Mouse (Mus musculus): Measurements from ENCODE around the gene Man1c1. TPM values are rescaled to one million over a fixed set of nuclear protein-coding genes. Genes with fewer than 3 reads are reported as not detected.

The Man1c1 gene
- polyA plus RNA-seq, 1 experiment from 2014 or later, result 5.3 TPM

GRCm38 (mm10) chr4:134604472-134604871 lies 99.6 kb downstream of the Man1c1 start:
- Histone ChIP-seq H3K4me3 (ENCODE audit: low read depth, low read length) (no peak overlapping the region), H3K4me2 (replicated peaks; ENCODE audit: low read depth, low read length) (no peak overlapping the region), H3K36me3 (ENCODE audit: control insufficient read depth, insufficient read depth, low read length) (no peaks in the 10 kb centered on the region), H3K27ac (ENCODE audit: low read depth, low read length) (no peak overlapping the region), H3K4me1 (replicated peaks; ENCODE audit: control insufficient read depth, insufficient read depth, low read length) (no peaks in the 10 kb centered on the region), H3K27me3 (ENCODE audit: control insufficient read depth, insufficient read depth, low read length) (no peaks in the 10 kb centered on the region), H3K9me3 (ENCODE audit: control insufficient read depth, low read length) (no peaks in the 10 kb centered on the region), H3K9ac (ENCODE audit: low read depth, low read length) (no peak overlapping the region)
- ATAC-seq (ENCODE audit: low FRiP score), result no peak
- 54% methylated on average over 4 of the region's 4 CpGs for WGBS
- no peak for DNase-seq (ENCODE audit: low spot score)

DNA sequence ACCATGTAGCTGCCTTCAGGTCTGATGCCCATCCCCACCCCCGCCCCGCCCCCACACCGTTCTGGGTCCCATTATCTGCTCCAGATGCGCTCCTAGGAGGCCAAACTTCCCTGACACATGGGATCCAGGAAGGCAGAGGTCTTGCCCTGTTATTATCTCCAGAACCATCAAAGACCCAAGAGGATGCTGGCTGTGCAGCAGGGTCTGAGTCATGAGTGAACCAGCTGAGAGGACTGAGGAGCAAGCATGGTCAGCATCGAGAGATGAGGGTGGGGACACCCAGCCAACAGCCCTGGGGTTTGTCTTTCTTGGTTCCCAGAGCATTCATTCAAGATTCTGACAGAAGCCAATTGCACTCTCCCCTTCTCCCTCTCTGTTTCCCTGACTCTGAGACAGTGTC lies 100.5 kb downstream of the Man1c1 start:
- H3K9ac ChIP-seq (ENCODE audit: low read depth, low read length), result no peak overlapping the region
- H3K9me3 ChIP-seq (ENCODE audit: control insufficient read depth, low read length), result no peaks in the 10 kb centered on the region
- no peak overlapping the region for H3K4me3 ChIP-seq (ENCODE audit: low read depth, low read length)
- ATAC-seq (ENCODE audit: low FRiP score), result no peak
- H3K4me2 ChIP-seq (replicated peaks; ENCODE audit: low read depth, low read length), result no peak overlapping the region
- H3K4me1 ChIP-seq (replicated peaks; ENCODE audit: control insufficient read depth, insufficient read depth, low read length), result no peaks in the 10 kb centered on the region
- 61% methylated on average over 5 of the region's 5 CpGs for WGBS
- no peak overlapping the region for H3K27ac ChIP-seq (ENCODE audit: low read depth, low read length)
- no peak for DNase-seq (ENCODE audit: low spot score)
- no peaks in the 10 kb centered on the region for H3K36me3 ChIP-seq (ENCODE audit: control insufficient read depth, insufficient read depth, low read length)
- no peaks in the 10 kb centered on the region for H3K27me3 ChIP-seq (ENCODE audit: control insufficient read depth, insufficient read depth, low read length)

DNA sequence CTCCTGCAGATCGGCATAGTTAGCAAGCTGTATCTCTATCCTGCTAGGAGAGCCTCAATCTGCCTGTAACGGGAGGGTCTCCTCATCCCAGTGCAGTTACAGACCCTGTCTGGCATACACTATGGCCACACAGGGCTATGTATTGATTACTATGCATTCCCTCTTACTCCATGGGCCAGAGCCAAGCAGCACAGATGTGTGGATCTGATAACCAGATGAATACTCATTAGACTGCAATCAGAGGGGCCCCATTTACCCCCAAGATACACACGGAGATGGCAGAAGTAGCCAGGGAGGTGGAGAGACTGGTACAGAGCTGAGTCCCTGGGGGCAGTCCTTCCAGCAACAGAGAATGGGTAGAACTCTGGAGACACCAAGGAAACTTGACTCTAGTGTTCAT lies 101.5 kb downstream of the Man1c1 start:
- H3K27ac ChIP-seq (ENCODE audit: low read depth, low read length), result no peak overlapping the region
- H3K4me1 ChIP-seq (replicated peaks; ENCODE audit: control insufficient read depth, insufficient read depth, low read length), result no peaks in the 10 kb centered on the region

DNA sequence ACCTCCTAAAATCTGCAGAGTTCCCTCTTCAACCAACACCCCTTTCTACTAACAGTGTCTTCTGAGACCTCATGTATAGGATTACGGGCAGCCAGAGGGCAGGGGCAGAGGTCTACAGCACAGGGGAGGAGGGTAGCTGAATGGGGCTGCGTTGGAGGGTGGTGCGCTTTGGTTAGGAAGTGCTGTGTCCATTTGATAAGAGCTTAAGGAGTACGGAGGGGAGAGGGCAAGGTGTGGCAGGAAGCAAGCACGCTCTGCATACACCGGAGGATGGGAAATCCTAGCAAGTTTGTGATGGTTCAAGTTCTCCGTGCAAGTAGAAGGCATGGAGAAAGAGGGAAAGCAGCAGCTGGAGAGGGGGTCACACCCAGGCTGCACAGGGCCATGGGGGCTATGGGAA lies 102.1 kb downstream of the Man1c1 start:
- ATAC-seq (ENCODE audit: low FRiP score) (no peak), DNase-seq (ENCODE audit: low spot score) (no peak)
- no peaks in the 10 kb centered on the region for H3K36me3 ChIP-seq (ENCODE audit: control insufficient read depth, insufficient read depth, low read length)
- H3K4me1 ChIP-seq (replicated peaks; ENCODE audit: control insufficient read depth, insufficient read depth, low read length), result no peaks in the 10 kb centered on the region
- H3K9me3 ChIP-seq (ENCODE audit: control insufficient read depth, low read length), result no peaks in the 10 kb centered on the region
- no peak overlapping the region for H3K4me3 ChIP-seq (ENCODE audit: low read depth, low read length)
- no peak overlapping the region for H3K27ac ChIP-seq (ENCODE audit: low read depth, low read length)
- WGBS, result 72% methylated on average over 7 of the region's 7 CpGs
- H3K4me2 ChIP-seq (replicated peaks; ENCODE audit: low read depth, low read length), result no peak overlapping the region
- H3K27me3 ChIP-seq (ENCODE audit: control insufficient read depth, insufficient read depth, low read length), result no peaks in the 10 kb centered on the region
- no peak overlapping the region for H3K9ac ChIP-seq (ENCODE audit: low read depth, low read length)

More for the DNA sequence above, 101.5 kb downstream of the Man1c1 start:
- Histone ChIP-seq H3K9me3 (ENCODE audit: control insufficient read depth, low read length) (no peaks in the 10 kb centered on the region), H3K36me3 (ENCODE audit: control insufficient read depth, insufficient read depth, low read length) (no peaks in the 10 kb centered on the region), H3K4me2 (replicated peaks; ENCODE audit: low read depth, low read length) (no peak overlapping the region), H3K9ac (ENCODE audit: low read depth, low read length) (no peak overlapping the region), H3K27me3 (ENCODE audit: control insufficient read depth, insufficient read depth, low read length) (no peaks in the 10 kb centered on the region), H3K4me3 (ENCODE audit: low read depth, low read length) (no peak overlapping the region)
- WGBS, result 70% methylated on average over 3 of the region's 3 CpGs
- DNase-seq (ENCODE audit: low spot score) (no peak), ATAC-seq (ENCODE audit: low FRiP score) (no peak)

- 59% methylated on average over 8 of the region's 8 CpGs for WGBS
- DNase-seq (ENCODE audit: low spot score) (no peak), ATAC-seq (ENCODE audit: low FRiP score) (no peak)
- Histone ChIP-seq H3K36me3 (ENCODE audit: control insufficient read depth, insufficient read depth, low read length) (no peaks in the 10 kb centered on the region), H3K9ac (ENCODE audit: low read depth, low read length) (no peak overlapping the region), H3K27me3 (ENCODE audit: control insufficient read depth, insufficient read depth, low read length) (no peaks in the 10 kb centered on the region), H3K27ac (ENCODE audit: low read depth, low read length) (no peak overlapping the region), H3K4me2 (replicated peaks; ENCODE audit: low read depth, low read length) (no peak overlapping the region), H3K9me3 (ENCODE audit: control insufficient read depth, low read length) (no peaks in the 10 kb centered on the region), H3K4me1 (replicated peaks; ENCODE audit: control insufficient read depth, insufficient read depth, low read length) (no peaks in the 10 kb centered on the region), H3K4me3 (ENCODE audit: low read depth, low read length) (no peak overlapping the region)
Measured at GRCm38 (mm10) chr4:134601404-134601803, 102.7 kb downstream of the Man1c1 start.

DNA sequence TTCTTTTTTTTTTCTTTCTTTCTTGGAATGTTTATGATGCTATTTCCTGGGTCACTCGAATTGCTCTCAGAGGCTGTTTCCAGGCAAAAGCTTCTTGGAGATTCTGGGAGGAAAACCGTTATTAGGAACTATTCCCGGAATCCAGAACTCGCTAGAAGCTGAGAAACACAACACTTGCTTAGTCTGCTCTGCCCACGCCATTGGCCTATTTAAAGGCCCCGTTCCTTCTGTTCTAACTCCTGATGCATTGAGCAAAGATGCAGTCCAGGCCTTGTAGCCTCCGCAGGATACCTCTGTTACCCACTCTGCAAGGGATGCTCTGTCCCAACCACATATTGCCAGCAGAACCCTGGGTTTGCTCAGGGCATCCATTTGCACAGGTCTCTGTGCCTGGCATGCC lies 103.3 kb downstream of the Man1c1 start:
- Histone ChIP-seq H3K9ac (ENCODE audit: low read depth, low read length) (no peak overlapping the region), H3K4me3 (ENCODE audit: low read depth, low read length) (no peak overlapping the region), H3K4me2 (replicated peaks; ENCODE audit: low read depth, low read length) (no peak overlapping the region), H3K36me3 (ENCODE audit: control insufficient read depth, insufficient read depth, low read length) (no peaks in the 10 kb centered on the region), H3K27ac (ENCODE audit: low read depth, low read length) (no peak overlapping the region), H3K9me3 (ENCODE audit: control insufficient read depth, low read length) (no peaks in the 10 kb centered on the region), H3K27me3 (ENCODE audit: control insufficient read depth, insufficient read depth, low read length) (no peaks in the 10 kb centered on the region), H3K4me1 (replicated peaks; ENCODE audit: control insufficient read depth, insufficient read depth, low read length) (no peaks in the 10 kb centered on the region)
- no peak for ATAC-seq (ENCODE audit: low FRiP score)
- DNase-seq (ENCODE audit: low spot score), result no peak
- 83% methylated on average over 7 of the region's 7 CpGs for WGBS

- ATAC-seq (ENCODE audit: low FRiP score), result no peak
- Histone ChIP-seq H3K9ac (ENCODE audit: low read depth, low read length) (no peak overlapping the region), H3K9me3 (ENCODE audit: control insufficient read depth, low read length) (no peaks in the 10 kb centered on the region), H3K27me3 (ENCODE audit: control insufficient read depth, insufficient read depth, low read length) (no peaks in the 10 kb centered on the region), H3K36me3 (ENCODE audit: control insufficient read depth, insufficient read depth, low read length) (no peaks in the 10 kb centered on the region), H3K27ac (ENCODE audit: low read depth, low read length) (no peak overlapping the region), H3K4me1 (replicated peaks; ENCODE audit: control insufficient read depth, insufficient read depth, low read length) (no peaks in the 10 kb centered on the region), H3K4me3 (ENCODE audit: low read depth, low read length) (no peak overlapping the region), H3K4me2 (replicated peaks; ENCODE audit: low read depth, low read length) (no peak overlapping the region)
- WGBS, result 86% methylated on average over 9 of the region's 9 CpGs
- DNase-seq (ENCODE audit: low spot score), result no peak
Measured at GRCm38 (mm10) chr4:134600060-134600459, 104.0 kb downstream of the Man1c1 start.

GRCm38 (mm10) chr4:134596816-134597692 lies 107.0 kb downstream of the Man1c1 start:
- no peak for ATAC-seq (ENCODE audit: low FRiP score)

More at GRCm38 (mm10) chr4:134596816-134597692, 107.0 kb downstream of the Man1c1 start:
- H3K4me2 ChIP-seq (replicated peaks; ENCODE audit: low read depth, low read length), result no peak overlapping the region
- WGBS, result 86% methylated on average over 10 of the region's 10 CpGs
- no peak for DNase-seq (ENCODE audit: low spot score)
- no peaks in the 10 kb centered on the region for H3K4me1 ChIP-seq (replicated peaks; ENCODE audit: control insufficient read depth, insufficient read depth, low read length)
- no peaks in the 10 kb centered on the region for H3K36me3 ChIP-seq (ENCODE audit: control insufficient read depth, insufficient read depth, low read length)
- H3K9ac ChIP-seq (ENCODE audit: low read depth, low read length), result no peak overlapping the region
- no peaks in the 10 kb centered on the region for H3K9me3 ChIP-seq (ENCODE audit: control insufficient read depth, low read length)
- no peaks in the 10 kb centered on the region for H3K27me3 ChIP-seq (ENCODE audit: control insufficient read depth, insufficient read depth, low read length)
- H3K4me3 ChIP-seq (ENCODE audit: low read depth, low read length), result no peak overlapping the region
- no peak overlapping the region for H3K27ac ChIP-seq (ENCODE audit: low read depth, low read length)
